Mouse (Mus musculus) thymus, adult 2 months (tissue): ENCODE results near the gene Hsd3b1. TPM values are rescaled to one million over a fixed set of nuclear protein-coding genes. Genes with fewer than 3 reads are reported as not detected.

ENCODE experiments used
- DNase-seq: peaks from one replicate; pipeline ENCODE4 v3.0.0; 2021
- H3K27ac ChIP-seq: fragments of 200-500 bp; 2 replicates; pipeline ENCODE4 v1.5.1; 2012; ENCODE audit warnings: low read length, control low read depth; ENCODE audit not compliant: control insufficient read depth, insufficient read depth
- H3K27me3 ChIP-seq: fragments of 200-500 bp; 2 replicates; pipeline ENCODE4 v1.6.1; 2012; ENCODE audit warnings: mild to moderate bottlenecking, low read length, moderate library complexity, mixed read lengths; ENCODE audit not compliant: control insufficient read depth, insufficient read depth
- H3K36me3 ChIP-seq: fragments of 200-500 bp; 2 replicates; pipeline ENCODE4 v1.6.1; 2012; ENCODE audit warnings: mild to moderate bottlenecking, low read length, moderate library complexity; ENCODE audit not compliant: control insufficient read depth, insufficient read depth
- H3K4me1 ChIP-seq: fragments of 200-500 bp; replicated peaks from 2 replicates; pipeline ENCODE4 v1.6.1; 2012; ENCODE audit warnings: low read length; ENCODE audit not compliant: control insufficient read depth, insufficient read depth
- H3K4me3 ChIP-seq: fragments of 200-500 bp; 2 replicates; pipeline ENCODE4 v1.5.1; 2012; ENCODE audit warnings: mild to moderate bottlenecking, low read length, control low read depth, moderate library complexity; ENCODE audit not compliant: control insufficient read depth, insufficient read depth
- CTCF ChIP-seq: fragments of 200-500 bp; IDR thresholded peaks from 2 replicates; pipeline ENCODE4 v1.5.1; 2012; ENCODE audit warnings: mild to moderate bottlenecking, control low read depth, low read length, moderate library complexity, borderline replicate concordance; ENCODE audit not compliant: control insufficient read depth, poor library complexity, insufficient read depth; ENCODE audit errors: extremely low read depth
- POLR2A ChIP-seq: fragments of 200-500 bp; IDR thresholded peaks from 2 replicates; pipeline ENCODE4 v1.6.1; 2012; ENCODE audit warnings: mild to moderate bottlenecking, low read length, control low read depth, moderate library complexity; ENCODE audit not compliant: control insufficient read depth, poor library complexity, insufficient read depth; ENCODE audit errors: extremely low read depth
- WGBS: fragments of 180-500 bp; shearing (Covaris S2); methylation state at CpG from one replicate; pipeline ENCODE4 v1.1.7; 2018; 5-methylcytosine and 5-hydroxymethylcytosine counted together
- polyA plus RNA-seq: library from polyadenylated mRNA; depleted of rRNA; stranded (reverse); fragments of >200 nt; gene quantifications from 2 replicates; pipeline ENCODE4 v1.2.3, GENCODE M21; 2012

Hsd3b1 gene
- polyA plus RNA-seq, 1 experiment = 0.70 TPM

GRCm38 (mm10) chr3:98880216-98880615 lies 20.6 kb upstream of the Hsd3b1 start:
- Histone ChIP-seq H3K27ac (no peak overlapping the region), H3K4me3 (no peak overlapping the region), H3K36me3 (no peaks in the 10 kb centered on the region), H3K4me1 (no peaks in the 10 kb centered on the region), H3K27me3 (no peaks in the 10 kb centered on the region)
- TF ChIP-seq POLR2A = no peak
- no peak for TF ChIP-seq CTCF
- 82% methylated on average over 6 of the region's 6 CpGs for WGBS
- DNase-seq = no peak

- Histone ChIP-seq H3K4me1 (no peaks in the 10 kb centered on the region), H3K27ac (no peak overlapping the region), H3K36me3 (no peaks in the 10 kb centered on the region), H3K4me3 (no peak overlapping the region), H3K27me3 (no peaks in the 10 kb centered on the region)
- no peak for DNase-seq
- TF ChIP-seq CTCF (no peak), POLR2A (no peak)
- 90% methylated on average over 2 of the region's 2 CpGs for WGBS
Measured at GRCm38 (mm10) chr3:98868219-98868618, 8.6 kb upstream of the Hsd3b1 start.

GRCm38 (mm10) chr3:98862800-98863199 lies 3.2 kb upstream of the Hsd3b1 start:
- TF ChIP-seq POLR2A = no peak
- no peak for TF ChIP-seq CTCF
- Histone ChIP-seq H3K27me3 (no peaks in the 10 kb centered on the region), H3K4me3 (no peak overlapping the region), H3K4me1 (no peaks in the 10 kb centered on the region), H3K36me3 (no peaks in the 10 kb centered on the region), H3K27ac (no peak overlapping the region)
- WGBS = 85% methylated on average over 1 of the region's 1 CpGs
- DNase-seq = no peak

- TF ChIP-seq POLR2A (no peak), CTCF (no peak)
- Histone ChIP-seq H3K27ac (no peak overlapping the region), H3K27me3 (no peaks in the 10 kb centered on the region), H3K36me3 (no peaks in the 10 kb centered on the region), H3K4me1 (no peaks in the 10 kb centered on the region), H3K4me3 (no peak overlapping the region)
- WGBS = 94% methylated on average over 2 of the region's 2 CpGs
- no peak for DNase-seq
Measured at GRCm38 (mm10) chr3:98858051-98858450, 1.5 kb downstream of the Hsd3b1 start.

- TF ChIP-seq CTCF (no peak), POLR2A (no peak)
- Histone ChIP-seq H3K27ac (no peak overlapping the region), H3K4me3 (no peak overlapping the region), H3K36me3 (no peaks in the 10 kb centered on the region), H3K4me1 (no peaks in the 10 kb centered on the region), H3K27me3 (no peaks in the 10 kb centered on the region)
- WGBS = 25% methylated on average over 1 of the region's 1 CpGs
- DNase-seq = no peak
Measured at GRCm38 (mm10) chr3:98856892-98857291, 2.7 kb downstream of the Hsd3b1 start.

- H3K4me3 ChIP-seq = no peak overlapping the region
- DNase-seq = no peak
- no peaks in the 10 kb centered on the region for H3K36me3 ChIP-seq
- 80% methylated on average over 3 of the region's 3 CpGs for WGBS
- no peak overlapping the region for H3K27ac ChIP-seq
- TF ChIP-seq CTCF = no peak
- TF ChIP-seq POLR2A = no peak
- H3K27me3 ChIP-seq = no peaks in the 10 kb centered on the region
- H3K4me1 ChIP-seq = no peaks in the 10 kb centered on the region
Measured at GRCm38 (mm10) chr3:98855160-98855559, 4.4 kb downstream of the Hsd3b1 start.

GRCm38 (mm10) chr3:98853685-98854084 lies 5.9 kb downstream of the Hsd3b1 start:
- Histone ChIP-seq H3K27me3 (no peaks in the 10 kb centered on the region), H3K4me1 (no peaks in the 10 kb centered on the region), H3K4me3 (no peak overlapping the region), H3K27ac (no peak overlapping the region), H3K36me3 (no peaks in the 10 kb centered on the region)
- TF ChIP-seq CTCF (no peak), POLR2A (no peak)
- WGBS = 29% methylated on average over 1 of the region's 1 CpGs
- DNase-seq = no peak
